Mouse (Mus musculus) erythroid progenitor cell, adult 5-6 weeks (primary cell): ENCODE data around the gene Camk2b. TPM values are rescaled to one million over a fixed set of nuclear protein-coding genes. Genes with fewer than 3 reads are reported as not detected.
"Not testable (repeated sequence)": the region's sequence is repeated elsewhere in the genome, so short reads cannot be mapped to it uniquely, and the experiment has no call there.

Experiments used
- ATAC-seq: replicated peaks from 2 replicates; pipeline ENCODE4 v1.8.0; 2016; ENCODE audit warnings: moderate number of reproducible peaks, mild to moderate bottlenecking, moderate TSS enrichment, inconsistent platforms; ENCODE audit not compliant: poor library complexity, low FRiP score, severe bottlenecking
- total RNA-seq, 2 experiments: library from RNA; stranded (forward) in 1 of 2; stranded (reverse) in 1 of 2; fragments of 150-400 nt in 1 of 2; fragments of 186-747, 209-891 nt in 1 of 2; gene quantifications; 2 replicates each; pipeline versions ENCODE4 v1.2.3 to v1.2.4; 2015 to 2017; ENCODE audit warnings: low replicate concordance in 2 of 2

Camk2b gene
- total RNA-seq, 2 experiments from 2014 or later: not detected

DNA sequence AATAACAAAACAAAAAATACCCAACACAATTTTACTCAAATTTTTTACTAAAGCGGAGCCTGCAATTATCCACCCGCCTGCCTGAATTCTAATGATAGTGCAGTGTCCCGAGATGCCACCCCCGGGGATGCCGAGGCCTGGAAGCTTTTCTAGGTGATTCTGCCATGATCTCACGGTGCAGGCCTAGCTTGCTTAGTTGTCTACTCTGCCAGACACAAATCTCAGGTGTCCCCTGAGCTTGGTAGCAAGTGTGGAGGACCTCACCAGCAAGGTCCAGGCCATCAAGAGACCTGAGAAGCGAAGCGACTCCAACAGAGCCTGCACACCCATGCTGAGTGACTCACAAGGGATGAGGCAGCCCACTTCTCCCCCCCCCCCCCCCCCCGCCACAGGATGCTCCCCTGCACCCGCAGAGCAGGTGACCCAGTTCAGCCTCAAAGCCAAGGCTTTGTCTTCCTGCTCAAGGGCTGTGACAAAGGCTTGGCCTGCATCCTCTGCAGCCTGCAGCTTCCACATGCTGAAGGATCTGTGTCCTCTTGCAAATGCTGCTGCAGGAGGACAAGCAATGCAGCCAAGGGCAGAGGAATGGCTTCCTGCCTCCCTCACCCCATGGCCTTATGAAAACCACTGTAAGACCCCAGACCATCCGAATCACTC lies 48.5 kb downstream of the Camk2b start:
- no peak for ATAC-seq

DNA sequence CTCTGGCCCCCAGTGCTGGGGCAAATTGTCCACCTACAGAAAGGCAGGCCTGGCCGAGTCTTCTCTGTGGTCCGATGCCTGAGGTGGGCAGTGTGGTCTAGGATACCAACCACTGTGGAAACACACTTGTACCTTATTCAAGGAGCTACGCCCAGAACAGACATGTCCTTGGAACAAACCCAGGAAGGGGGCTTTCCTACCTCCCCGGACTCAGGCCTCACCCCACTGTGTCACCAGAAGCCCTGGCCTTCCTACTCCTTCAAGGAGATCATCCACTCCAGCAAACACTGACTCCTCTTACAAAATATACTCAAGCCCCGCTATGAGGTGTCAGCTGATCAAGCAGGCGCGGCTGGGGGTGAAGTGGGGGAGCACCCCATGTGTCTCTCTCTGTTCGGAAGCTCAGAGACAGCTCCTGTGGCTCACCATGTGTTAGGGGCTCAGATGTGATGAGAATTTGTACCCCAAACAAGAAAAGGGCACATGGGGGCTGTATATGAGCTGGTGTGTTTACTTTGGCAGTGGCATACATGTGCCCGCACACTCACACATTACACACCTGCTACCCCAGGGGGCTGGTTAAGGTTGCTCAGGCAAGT lies 49.3 kb downstream of the Camk2b start:
- no peak for ATAC-seq

DNA sequence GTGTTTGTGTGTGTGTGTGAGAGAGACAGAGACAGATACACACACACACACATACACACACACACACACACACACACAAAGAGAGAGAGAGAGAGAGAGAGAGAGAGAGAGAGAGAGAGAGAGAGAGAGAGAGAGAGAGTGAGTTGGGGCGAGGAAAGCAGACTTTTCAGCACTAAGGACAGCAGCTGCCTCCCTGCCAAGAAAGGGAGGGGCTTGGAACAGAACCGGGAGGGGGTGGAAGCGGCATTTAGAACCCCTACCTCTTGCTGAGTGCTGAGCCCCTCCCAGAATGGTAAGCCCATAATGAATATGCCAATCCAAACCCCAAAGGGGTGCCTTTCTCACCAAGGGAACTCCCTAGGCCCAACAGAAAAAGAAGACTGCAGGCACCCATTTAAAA lies 49.8 kb downstream of the Camk2b start:
- no peak for ATAC-seq

DNA sequence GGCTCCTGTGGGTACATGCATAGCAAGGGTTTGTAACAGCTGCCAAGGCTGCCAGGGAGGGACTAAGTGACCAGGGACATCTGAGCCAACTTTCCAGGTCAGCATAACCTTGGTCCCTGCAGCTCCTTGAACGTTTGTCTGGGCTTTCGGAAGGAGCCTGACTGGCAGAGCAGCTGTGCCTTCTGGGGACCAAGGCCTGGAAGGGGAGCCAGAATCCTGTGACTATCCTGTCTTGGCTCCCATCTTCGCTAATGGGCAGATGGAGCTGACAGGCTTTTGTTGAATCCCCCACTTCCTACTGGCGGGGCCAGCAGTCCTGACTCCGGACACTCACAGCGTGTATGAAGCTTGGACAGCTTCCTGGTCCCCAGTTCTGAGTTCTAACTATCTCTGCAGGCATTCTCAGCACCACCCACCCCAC lies 51.1 kb downstream of the Camk2b start:
- ATAC-seq: no peak

DNA sequence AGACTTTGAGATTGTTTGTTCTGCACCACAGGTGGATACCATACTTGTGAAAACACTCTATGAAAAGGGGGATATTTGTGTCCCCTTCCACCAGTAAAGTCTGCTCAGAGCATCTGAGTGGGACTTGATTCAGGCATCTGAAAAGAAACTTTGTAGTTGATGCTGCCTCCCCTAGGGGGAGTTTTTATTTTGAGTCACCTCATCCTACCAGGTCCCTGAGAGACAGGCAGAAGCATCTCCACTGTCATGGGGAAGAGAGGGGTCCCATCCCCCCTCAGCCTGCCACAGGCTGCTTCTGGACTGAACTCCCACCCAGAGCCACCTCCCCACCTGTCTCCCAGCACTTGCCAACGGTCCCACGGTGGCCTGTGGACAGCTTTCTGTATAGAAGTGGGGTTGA lies 52.8 kb downstream of the Camk2b start:
- no peak for ATAC-seq

DNA sequence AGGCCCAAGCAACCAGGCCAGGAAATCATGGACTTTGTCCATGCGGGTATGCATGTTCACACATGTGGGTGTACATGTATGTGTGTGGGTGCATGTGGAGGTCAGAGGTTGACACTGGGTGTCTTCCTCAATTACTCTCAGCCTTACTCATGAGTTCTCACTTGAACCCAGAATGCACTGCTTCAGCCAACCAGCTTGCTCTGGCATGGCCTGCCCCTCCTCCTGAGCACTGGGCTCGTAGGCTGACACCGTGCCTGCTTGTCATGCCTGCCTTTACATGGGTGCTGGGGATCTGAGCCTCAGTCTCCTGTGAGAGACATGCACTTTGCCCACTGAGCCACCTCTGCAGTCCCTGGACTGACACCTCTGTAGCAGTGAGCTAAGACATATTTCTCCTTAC lies 54.3 kb downstream of the Camk2b start:
- ATAC-seq: no peak

DNA sequence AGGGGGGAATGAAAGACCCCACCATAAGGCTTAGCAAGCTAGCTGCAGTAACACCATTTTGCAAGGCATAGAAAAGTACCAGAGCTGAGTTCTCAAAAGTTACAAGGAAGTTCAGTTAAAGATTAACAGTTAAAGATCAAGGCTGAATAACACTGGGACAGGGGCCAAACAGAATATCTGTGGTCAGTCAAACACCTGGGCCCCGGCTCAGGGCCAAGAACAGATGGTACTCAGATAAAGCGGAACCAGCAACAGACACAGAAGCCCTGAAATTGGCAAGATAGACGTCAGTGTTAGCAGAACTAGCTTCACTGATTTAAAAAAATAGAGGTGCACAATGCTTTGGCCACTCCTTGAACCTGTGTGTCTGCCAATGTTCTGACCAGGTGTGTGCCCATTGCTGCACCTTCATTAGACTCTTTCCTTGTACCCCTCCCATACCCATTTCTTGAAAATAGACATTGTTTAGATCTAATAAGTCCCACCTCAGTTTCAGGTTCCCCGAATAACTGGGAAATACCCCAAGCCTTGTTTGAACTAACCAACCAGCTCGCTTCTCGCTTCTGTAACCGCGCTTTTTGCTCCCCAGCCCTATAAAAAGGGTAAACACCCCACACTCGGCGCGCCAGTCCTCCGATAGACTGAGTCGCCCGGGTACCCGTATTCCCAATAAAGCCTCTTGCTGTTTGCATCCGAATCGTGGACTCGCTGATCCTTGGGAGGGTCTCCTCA lies 55.2 kb downstream of the Camk2b start:
- ATAC-seq: not testable (repeated sequence)

DNA sequence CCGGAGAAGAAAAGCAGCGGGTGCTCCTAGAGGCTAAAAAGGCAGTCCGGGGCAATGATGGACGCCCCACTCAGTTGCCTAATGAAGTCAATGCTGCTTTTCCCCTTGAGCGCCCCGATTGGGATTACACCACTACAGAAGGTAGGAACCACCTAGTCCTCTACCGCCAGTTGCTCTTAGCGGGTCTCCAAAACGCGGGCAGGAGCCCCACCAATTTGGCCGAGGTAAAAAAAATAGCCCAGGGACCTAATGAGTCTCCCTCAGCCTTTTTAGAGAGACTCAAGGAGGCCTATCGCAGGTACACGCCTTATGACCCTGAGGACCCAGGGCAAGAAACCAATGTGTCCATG lies 58.4 kb downstream of the Camk2b start:
- not testable (repeated sequence) for ATAC-seq

DNA sequence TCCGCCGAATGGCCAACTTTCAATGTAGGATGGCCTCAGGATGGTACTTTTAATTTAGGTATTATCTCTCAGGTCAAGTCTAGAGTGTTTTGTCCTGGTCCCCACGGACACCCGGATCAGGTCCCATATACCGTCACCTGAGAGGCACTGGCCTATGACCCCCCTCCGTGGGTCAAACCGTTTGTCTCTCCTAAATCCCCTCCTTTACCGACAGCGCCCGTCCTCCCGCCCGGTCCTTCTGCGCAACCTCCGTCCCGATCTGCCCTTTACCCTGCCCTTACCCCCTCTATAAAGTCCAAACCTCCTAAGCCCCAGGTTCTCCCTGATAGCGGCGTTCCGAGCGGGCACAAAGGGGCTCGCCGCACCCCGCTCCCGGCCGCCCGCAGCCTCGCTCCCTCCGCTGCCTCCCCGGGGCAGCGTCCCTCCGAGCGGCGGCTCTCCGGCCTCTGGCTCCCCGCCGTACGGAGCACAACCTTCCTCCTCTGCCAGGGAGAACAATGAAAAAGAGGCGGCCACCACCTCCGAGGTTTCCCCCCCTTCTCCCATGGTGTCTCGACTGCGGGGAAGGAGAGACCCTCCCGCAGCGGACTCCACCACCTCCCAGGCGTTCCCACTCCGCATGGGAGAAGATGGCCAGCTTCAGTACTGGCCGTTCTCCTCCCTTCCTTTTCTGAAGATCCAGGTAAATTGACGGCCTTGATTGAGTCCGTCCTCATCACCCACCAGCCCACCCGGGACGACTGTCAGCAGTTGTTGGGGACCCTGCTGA lies 59.0 kb downstream of the Camk2b start:
- ATAC-seq: peak; percentile 77

DNA sequence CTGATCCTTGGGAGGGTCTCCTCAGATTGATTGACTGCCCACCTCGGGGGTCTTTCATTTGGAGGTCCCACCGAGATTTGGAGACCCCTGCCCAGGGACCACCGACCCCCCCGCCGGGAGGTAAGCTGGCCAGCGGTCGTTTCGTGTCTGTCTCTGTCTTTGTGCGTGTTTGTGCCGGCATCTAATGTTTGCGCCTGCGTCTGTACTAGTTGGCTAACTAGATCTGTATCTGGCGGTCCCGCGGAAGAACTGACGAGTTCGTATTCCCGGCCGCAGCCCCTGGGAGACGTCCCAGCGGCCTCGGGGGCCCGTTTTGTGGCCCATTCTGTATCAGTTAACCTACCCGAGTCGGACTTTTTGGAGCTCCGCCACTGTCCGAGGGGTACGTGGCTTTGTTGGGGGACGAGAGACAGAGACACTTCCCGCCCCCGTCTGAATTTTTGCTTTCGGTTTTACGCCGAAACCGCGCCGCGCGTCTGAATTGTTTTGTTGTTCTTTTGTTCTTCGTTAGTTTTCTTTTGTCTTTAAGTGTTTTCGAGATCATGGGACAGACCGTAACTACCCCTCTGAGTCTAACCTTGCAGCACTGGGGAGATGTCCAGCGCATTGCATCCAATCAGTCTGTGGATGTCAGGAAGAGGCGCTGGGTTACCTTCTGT lies 59.7 kb downstream of the Camk2b start:
- ATAC-seq: not testable (repeated sequence)

DNA sequence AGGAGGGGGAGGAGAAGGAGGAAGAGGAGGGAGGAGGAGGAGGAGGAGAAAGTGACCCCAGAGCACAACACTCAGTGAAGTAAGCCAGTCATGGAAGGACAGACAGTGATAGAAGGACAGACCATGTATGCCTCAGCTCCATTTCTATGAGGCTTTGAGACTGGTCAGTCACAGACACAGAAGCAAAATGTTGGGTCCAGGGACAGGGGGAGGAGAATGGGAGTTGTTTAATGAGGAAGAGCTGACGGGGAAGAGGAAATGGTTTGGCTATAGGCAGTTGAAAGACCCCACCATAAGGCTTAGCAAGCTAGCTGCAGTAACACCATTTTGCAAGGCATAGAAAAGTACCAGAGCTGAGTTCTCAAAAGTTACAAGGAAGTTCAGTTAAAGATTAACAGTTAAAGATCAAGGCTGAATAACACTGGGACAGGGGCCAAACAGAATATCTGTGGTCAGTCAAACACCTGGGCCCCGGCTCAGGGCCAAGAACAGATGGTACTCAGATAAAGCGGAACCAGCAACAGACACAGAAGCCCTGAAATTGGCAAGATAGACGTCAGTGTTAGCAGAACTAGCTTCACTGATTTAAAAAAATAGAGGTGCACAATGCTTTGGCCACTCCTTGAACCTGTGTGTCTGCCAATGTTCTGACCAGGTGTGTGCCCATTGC lies 60.7 kb downstream of the Camk2b start:
- not testable (repeated sequence) for ATAC-seq

DNA sequence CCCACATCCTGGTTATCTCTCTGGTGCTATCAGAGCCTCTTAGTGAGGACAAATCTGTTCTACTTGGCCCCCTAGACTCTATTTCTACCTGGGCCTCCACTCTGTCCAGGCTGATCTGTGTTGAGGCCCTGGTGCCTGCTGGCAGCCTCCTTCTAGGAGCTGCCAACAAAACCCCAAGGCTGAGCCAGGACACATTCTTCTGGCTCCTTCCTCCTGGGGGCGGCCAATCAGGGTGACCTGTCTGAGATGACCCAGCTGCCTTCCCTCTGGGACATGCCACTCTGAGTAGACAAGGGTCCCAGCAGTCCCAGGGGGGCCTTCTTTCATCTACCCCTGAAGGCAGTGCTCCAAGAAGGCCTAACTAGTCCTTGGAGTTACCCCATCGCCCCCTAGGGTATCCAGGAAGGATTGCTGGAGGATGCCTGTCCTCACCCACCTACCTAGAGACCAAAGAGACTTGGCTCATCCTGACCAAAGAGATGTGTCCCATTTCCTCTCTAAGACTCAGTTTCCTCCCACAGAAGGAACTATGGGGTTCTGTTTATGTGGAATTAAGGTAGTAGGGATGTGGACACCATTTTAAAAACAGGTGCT lies 63.0 kb downstream of the Camk2b start:
- ATAC-seq: no peak

DNA sequence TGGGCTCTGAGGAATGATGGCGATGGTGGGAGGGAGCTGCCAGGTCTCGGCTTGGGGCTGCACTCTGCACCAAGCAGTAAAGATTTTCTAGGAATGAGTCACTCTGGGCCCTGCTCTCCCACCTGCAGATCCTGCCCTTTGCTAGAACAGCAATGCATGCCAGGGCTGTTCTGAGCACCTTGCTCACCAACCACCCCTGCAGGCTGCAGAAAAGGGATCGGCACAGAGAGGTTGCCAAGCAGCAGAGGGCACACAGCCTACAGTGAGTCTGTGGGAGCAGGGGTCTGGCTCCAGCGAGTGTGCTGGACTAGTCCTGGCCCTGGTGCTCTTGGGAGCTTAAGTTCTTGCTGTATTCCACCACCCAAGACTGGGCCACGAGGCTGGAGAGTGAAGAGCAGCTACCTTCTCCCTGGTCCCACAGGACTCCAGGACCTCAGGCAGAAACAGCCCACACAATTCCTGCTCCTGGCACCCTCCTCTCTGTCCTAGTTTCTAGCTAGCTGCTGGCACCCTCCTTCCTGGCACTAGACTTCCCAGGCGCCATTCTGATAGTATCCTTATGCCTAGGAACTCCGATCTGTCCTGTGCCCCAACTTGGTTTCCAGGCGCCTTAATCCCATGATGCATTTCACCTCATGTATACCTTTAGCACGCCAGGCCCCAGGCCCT lies 64.0 kb downstream of the Camk2b start:
- no peak for ATAC-seq

DNA sequence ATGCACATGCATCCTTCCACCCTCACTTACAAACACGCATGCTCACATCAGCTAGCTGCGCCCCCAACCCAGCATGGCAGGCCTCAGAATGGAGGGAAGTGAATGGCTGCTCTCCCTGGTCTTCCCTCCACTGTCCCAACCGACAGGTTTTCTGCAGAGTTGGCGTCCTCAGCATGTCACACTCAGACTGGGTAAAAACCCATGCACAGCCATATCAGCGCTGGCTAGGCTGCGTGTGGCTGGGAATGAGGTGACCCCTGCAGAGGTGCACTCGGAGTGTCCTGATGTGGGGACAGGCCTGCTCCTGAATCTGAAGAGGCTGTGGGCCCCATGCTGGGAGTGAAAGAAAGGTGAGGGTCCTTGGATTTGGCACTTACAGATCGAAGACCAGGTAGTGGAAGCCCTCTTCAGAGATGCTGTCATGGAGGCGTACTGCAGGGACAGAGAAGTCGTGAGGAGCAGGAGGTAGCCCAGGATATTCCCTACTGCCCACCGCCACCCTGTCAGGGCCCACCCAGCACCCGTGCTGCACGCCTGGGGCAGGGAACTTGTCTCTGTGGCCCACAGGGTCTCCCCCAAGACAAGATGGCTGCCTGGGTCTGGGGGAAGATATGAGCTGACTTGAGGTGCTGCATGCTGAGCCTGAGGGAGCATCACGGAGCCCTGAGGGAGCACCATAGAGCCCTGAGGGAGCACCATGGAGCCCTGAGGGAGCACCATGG lies 65.0 kb downstream of the Camk2b start:
- ATAC-seq: no peak

DNA sequence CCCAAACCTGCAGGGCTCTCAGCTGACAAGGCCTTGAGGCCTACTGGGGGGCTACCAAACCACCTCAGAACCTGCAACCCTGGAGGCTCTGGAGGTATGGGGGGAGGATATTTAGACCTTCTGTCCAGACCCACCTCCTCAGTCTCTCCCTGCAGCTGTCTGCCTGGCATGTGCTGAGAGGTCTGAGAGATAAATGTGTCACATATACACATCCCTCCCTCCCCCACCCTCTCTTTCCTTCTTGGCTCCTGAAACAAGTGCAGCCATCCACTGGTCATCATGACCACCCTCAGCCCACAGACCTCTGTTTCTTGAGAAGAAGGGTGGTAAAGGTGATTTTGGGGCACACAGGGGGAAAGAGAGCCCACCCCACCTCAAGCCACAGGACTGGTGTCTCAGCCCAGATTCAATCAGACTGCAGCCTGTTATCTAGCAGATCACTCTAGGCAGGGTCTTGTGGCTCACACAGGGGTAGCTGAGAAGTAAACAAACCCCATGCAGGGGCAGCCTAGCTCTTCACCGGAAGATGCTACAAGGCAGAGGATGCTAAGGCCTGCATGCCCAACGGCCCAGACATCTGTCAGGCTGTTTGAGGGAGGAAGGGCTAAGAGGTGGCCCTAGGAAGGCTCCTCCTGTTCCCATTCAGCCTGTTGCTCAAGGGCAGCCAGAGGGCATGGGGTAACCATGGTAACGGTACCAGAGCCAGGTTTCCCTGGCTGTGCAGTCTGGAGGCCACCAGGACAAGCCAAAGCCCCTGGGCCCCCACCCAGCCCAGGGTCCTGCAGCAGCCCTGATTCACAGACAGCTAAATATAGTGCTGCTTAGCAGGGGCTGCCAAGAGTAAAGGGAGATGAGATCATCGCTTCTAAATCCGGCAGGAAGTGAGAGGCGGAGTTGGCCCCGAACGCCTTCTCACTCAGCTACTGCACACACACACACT lies 66.1 kb downstream of the Camk2b start:
- no peak for ATAC-seq

DNA sequence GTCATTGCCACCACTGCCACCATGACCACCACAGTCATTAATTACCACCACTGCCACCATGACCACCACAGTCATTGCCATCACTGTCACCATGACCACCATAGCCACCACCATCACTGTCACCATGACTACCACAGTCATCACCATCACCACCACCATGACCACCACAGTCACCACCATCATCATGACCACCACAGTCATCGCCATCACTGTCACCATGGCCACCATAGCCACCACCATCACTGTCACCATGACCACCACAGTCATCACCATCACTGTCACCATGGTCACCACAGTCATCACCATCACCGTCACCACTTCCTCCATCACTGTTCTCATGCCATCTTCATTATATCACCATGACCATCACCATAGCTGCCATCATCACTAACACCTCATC lies 67.7 kb downstream of the Camk2b start:
- ATAC-seq: no peak

DNA sequence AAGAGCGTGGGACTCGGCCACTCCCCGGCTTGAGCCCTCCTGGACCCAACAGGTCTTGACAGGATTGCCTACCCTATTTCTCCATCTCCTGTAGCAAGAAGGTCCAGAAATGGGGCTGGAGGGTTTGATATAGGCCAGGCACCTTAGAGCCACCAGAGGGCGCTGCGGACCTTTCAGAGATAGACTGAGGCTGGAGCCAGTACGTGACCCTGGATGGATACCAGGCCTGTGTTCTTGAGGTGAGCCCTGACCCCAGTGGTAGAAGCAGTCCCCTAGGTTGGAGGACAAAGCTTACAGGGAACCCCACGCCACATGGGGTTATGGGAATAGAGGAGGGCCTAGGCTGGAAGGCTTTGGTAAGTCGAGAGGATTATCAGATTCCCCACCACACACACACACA lies 70.2 kb downstream of the Camk2b start:
- ATAC-seq: no peak
